Mouse (Mus musculus): ENCODE measurements around the gene Tpcn2. TPM values are rescaled to one million over a fixed set of nuclear protein-coding genes. Genes with fewer than 3 reads are reported as not detected.
A peak's percentile ranks its signal among the peaks of the same experiment; 100 is the strongest.

The Tpcn2 gene
- 10 to 100 TPM; 12.9 to 13.0 TPM for total RNA-seq (2021)
- long read RNA-seq, experiment 1, transcript Tpcn2-201 (25 exons, 2,993 nt): major isoform, 5 of 8 reads
- long read RNA-seq, experiment 1, partial matches to known transcripts: 0 of 8 reads
- long read RNA-seq, experiment 1, other reads (novel, unspliced or antisense): 3 of 8 reads
- long read RNA-seq, experiment 2, transcript Tpcn2-201 (25 exons, 2,993 nt): major isoform, 6 of 18 reads
- long read RNA-seq, experiment 2, partial matches to known transcripts: 4 of 18 reads
- long read RNA-seq, experiment 2, other reads (novel, unspliced or antisense): 8 of 18 reads

DNA sequence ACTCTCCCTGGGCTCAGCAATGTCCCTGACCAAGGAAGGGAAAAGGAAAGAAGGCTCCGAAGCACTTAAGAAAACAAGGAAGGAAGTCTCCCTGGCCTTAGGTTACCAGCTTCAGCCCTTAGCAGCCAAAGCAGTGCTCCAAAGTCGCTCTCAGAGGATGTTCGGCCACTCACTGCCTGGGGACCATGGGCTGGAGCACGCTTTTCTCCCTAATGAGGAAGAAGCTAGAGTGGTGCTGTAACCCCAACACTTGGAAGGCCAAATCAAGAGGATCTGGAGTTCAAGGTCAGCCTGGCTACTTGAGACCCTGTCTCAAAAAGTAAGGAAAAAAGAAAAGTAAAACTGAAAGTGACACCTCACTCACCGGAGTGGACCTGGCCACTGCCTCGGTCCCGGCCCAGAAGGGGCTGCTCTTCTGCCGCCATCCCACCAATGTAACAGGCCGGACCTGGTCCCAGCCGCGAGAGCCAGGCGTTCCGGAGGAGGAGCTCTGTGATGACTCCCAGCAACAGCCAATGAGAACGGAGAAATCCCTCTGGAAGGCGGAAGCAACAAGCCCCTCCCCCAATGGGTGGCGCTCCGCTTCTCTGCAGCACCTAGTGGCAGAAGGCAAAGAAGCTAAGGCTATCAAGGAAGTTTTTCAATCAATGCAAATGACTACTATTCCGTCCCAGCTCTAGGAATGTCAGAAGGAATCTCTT, at the start of gene Tpcn2:
Tpcn2 (minus strand) TSS at position 525 of the 701 bp plus-strand sequence.
- DNase-seq (ENCODE audit: low spot score in 2 of 2): peak; percentile 85 to 86

DNA sequence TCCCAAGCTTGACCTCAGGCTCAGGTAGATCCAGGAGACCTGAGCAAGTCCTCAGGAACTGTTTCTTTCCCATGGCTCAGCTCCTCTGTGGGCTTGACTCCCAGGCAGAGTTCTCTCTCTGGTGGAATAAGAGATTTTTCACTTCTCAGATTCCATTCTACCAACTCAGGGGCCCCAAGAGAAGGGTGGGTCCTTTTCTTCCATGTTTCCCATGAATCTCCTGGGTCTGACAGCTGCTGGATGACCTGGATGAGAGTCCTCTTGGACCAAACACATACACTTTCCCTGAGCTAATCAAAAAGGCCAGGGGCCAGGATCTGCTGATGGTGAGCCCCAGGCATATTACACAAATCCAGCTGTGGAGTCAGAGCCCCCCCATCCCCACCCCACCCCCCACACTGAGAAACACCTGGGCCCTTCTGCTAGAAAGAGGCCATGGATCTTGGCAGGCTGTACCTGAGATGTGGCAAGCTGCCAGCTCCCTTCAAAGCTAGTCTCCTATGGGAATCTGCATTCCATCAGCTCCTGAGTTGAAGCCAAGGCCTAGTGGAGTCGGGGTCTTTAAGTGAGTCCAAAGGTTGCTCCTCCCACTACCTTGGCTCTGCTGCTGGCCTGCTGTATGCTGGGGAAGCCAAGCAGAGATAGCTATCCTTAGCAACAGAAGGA, 48.7 kb upstream of the Tpcn2 start:
- DNase-seq (ENCODE audit: low spot score in 2 of 2): no peak

DNA sequence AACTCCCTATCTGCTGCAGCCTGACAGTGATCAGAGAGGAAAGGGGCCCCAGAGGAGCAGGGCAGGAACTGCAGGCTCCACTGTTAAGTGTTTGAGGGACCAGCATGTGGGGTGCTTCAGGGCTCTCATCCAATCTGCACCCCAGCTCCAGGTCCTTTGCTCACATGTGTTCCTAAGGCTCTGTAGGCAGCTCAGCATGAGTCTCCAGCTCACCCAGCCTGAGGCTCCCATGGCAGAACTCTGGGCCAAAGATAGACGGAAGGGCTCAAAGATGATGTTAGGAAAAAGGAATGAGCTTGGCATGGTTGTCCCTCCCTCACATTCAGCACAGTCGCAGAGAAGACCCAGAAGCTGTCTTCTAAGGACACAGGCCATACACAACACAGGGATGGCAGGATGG, 46.8 kb upstream of the Tpcn2 start:
- DNase-seq (ENCODE audit: low spot score in 2 of 2): no peak

DNA sequence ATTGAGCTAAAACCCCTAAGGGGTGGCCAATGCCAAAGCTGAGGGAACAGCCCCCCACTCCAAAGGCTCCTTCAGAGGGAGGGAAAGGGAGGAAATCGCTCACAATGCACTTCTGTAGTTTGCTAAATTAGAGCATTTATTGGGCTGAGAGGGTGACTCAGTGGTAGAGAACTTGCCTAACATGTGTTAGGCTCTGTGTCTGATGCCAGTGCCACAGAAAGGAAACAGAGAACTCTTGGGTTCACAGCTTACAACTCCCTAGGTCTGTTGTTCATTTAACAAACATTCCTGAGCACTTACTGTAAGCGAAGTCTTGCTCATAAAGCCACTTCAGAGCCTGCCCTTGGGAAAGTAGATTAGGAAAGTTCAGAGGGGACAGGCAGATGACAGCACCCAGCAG, 46.2 kb upstream of the Tpcn2 start:
- DNase-seq (ENCODE audit: low spot score in 2 of 2): no peak

DNA sequence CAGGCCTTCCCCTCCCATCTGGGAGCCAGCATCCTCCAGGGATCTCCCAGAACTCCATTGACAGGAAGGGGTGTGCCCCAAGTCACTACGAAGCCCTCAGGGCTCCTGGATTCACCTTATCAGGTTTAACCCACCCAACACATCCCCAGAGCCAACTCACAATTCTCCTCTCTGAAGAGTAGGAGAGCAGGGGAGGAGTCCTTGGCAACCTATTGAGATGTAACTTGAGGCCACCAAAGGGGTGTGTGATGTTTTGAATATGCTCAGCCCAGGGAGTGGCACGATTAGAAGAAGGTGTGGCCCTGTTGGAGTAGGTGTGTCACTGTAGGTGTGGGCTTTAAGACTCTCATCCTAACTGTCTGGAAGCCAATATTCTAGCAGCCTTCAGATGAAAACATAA, 41.9 kb upstream of the Tpcn2 start:
- no peak for DNase-seq (ENCODE audit: low spot score in 2 of 2)

DNA sequence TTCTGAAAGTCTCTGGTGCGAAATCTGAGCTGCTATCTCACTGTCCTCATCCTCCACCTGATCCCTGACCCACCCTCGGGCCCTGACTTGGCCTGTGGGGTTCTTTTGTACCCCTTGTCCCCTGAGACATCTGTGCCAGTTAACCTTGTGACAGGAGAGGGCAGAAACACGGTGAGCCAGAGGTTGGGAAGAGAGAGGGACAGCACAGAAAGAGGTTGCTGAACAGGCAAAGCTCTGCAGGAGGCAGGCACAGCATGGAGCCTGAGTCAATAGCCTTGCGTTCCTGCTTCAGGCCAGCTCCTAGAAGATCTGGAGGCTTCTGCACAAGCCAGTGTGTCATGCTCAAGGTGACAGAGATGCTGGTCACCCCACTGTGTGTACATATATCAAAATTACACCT, 39.8 kb upstream of the Tpcn2 start:
- DNase-seq (ENCODE audit: low spot score in 2 of 2): no peak

DNA sequence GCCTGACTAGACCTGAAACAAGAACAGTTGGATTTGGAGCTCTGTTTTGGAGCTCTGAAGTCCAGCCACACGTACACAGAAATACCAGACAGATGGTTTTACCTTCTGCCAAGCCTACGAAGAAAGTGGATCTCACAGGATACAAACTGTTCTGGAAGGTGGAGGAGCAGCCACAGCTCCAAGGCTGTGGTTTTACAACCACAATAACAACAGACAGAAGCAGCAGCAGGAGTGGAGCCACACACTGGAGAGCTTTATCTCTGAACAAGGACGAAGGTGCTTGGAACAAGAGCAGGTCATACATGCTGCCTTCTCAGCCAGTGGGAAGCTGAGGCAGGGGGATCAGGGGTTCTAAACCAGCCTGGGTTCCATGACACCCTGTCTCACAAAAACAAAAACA, 35.7 kb upstream of the Tpcn2 start:
- DNase-seq (ENCODE audit: low spot score in 2 of 2): no peak

DNA sequence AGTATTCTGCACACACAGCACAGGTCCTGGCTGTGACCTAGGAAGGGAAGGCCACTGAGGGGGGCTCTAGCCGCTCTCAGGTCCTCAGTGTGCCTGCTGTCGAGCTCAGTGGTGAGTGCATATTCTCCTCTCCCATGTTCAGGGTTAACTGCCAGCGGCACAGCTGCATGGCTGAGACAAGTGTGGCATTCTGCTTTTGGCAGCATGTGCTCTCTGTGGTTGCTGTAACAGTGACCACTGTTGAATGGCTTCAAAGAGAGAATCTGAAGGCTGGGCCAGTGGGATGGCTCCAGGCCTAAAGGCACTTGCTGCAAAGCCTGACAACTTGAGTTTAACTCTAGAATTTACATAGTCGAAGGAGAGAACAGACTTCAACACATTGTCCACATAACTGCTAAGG, 33.7 kb upstream of the Tpcn2 start:
- DNase-seq (ENCODE audit: low spot score in 2 of 2): no peak

DNA sequence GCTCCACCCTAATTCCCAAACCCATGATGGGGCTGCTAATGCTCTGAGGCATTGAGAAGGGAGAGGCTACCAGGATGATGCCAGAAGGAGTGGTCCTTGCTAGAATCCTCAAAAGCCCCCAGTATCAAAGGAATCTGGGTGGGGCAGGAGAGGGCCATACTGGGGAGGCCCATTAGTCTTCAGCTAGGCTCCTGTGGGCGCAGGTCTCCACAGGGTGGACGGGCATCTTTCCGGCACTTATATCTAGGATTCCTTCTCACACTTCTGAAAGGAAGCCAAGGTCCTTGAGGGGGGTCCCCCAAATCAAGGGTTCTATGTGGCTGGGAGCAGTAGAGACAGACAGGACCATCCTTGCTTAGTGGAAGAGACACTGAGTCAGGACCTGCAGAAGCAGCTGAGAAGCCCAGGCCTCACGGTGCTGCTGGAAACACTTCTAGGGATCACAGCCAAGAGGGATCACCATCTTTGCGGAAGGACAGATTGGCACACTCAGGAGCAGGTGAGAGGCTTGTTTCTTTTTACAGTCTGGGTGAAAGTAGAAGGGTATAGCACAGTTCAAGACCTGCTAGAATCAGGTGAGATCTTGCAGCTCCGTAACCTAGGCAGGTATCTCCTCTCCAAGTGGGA, 31.1 kb upstream of the Tpcn2 start, which contains the start of gene Mrgprd:
Mrgprd (plus strand) TSS at position 51 of the 627 bp plus-strand sequence.
- DNase-seq (ENCODE audit: low spot score in 2 of 2): no peak

DNA sequence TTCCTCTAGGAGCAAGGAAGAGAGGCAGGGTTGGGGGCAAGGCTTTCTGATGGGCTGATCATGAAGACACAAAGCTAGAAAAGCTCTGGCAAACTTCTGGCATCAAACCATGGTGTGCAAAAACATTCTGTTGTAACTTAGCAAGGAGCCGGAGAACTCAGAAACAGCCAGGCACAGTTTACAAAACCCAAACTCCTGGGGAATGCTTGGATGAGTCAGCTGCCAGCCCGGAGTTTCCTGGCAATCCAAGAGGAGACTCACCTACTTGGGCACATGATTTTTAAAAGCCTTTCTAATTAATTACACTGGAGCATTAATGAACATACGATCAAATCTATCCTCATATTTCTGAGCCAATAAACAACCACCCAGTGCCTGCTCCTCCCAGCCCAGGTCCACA, 28.3 kb upstream of the Tpcn2 start:
- DNase-seq (ENCODE audit: low spot score in 2 of 2): no peak

DNA sequence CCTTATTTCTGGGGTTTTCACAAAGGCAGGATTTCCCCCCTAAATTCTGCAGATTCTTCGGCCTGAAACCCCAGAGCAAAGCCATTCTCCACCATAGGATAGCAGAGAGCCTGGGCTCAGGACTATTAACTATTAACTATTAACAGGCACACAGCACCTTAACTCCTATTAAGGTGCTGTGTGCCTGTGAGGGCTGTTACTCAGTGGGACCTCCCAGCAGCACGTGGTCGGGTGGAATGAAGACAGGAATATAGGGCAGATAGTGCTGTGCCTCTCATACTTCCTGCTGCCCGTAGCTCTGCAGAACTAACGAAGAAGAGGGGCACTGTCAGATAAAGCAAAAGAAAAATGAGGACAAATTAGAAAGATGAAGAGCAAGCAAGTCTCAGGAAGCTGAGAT, 26.7 kb upstream of the Tpcn2 start:
- no peak for DNase-seq (ENCODE audit: low spot score in 2 of 2)

DNA sequence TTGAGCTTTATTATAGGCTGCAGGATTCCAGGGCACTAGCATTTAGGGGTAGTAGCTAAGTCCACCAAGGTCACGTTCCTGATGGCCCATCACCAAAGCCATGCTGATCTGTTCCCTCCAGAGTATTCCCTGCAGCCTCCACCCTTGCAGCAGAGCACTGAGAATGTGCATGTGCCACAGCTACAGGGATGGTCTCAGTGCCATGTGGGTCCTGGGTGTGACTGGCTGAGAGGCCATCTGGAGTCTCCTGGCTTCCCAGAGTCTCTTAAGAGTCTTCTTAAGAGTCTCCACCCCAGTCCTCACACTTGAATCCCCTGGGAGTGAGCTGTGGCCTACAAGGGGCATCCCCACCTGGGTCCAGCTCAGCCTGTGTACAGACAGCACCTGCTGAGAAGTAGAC, 26.1 kb upstream of the Tpcn2 start:
- no peak for DNase-seq (ENCODE audit: low spot score in 2 of 2)

DNA sequence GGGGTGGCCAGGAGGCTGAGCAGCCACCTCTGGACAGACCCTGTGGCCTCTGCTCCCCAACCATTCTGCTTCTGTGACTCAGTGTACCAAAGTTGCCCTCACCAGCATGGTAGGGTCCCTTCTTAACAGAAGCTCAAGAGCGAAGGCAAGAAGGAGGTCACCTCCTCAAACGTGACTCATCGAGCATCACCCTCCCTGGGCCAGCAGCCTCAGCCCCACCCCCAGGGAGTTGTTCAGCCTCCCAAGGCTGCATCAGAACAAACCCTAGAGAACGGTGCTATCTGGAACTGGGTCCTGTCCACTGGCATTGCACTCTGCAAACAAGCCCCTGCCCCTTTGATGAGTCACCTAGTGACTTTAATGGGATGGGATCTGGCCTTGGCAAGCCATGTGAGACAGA, 25.1 kb upstream of the Tpcn2 start:
- DNase-seq (ENCODE audit: low spot score in 2 of 2): peak; percentile 18 to 37

DNA sequence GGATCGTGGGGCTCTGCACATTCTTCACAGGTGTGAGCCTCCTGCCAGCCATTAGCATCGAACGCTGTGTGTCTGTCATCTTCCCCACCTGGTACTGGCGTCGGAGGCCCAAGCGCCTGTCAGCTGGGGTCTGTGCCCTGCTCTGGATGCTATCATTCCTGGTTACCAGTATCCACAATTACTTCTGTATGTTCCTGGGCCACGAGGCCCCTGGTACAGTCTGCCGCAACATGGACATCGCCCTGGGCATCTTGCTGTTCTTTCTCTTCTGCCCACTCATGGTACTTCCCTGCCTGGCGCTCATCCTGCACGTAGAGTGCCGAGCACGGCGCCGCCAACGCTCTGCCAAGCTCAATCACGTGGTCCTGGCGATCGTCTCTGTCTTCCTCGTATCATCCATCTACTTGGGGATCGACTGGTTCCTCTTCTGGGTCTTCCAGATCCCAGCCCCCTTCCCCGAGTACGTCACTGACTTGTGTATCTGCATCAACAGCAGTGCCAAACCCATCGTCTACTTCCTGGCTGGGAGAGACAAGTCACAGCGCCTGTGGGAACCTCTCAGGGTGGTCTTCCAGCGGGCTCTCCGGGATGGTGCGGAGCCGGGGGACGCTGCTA, 24.4 kb upstream of the Tpcn2 start:
- DNase-seq (ENCODE audit: low spot score in 2 of 2): peak in 1 of 2 experiments; percentile 18

DNA sequence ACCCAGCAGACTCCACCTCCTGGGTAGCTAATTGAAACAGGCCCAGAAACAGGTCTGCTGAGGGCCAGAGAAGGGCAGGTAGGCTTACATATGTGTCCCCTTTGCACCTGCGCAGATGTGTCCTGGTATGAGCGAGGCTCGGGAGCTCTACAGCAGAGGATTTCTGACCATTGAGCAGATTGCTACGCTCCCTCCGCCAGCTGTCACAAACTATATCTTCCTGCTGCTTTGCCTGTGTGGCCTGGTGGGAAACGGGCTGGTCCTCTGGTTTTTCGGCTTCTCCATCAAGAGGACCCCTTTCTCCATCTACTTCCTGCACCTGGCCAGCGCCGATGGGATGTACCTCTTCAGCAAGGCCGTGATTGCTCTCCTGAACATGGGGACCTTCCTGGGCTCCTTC, 23.8 kb upstream of the Tpcn2 start:
- DNase-seq (ENCODE audit: low spot score in 2 of 2): peak in 1 of 2 experiments; percentile 12

DNA sequence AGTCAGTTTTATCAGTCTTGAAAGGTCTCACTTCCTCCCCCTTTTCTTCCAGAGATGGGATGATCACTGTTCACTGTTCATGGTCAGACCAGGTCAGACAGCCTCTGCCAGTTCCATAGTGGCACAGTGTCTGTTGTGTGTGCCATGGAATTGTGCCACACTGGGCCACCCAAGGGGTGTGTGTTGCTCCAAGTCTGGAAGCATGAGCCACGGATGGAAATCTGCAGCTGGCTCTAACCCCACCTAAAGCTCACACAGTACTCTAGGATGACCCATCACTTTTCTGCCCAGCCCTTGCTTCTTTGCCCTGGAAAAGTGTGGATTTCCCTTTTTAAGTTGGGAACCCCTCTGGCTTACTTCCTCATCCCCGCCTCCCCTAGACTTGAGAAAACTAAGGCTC, 20.3 kb upstream of the Tpcn2 start:
- no peak for DNase-seq (ENCODE audit: low spot score in 2 of 2)

DNA sequence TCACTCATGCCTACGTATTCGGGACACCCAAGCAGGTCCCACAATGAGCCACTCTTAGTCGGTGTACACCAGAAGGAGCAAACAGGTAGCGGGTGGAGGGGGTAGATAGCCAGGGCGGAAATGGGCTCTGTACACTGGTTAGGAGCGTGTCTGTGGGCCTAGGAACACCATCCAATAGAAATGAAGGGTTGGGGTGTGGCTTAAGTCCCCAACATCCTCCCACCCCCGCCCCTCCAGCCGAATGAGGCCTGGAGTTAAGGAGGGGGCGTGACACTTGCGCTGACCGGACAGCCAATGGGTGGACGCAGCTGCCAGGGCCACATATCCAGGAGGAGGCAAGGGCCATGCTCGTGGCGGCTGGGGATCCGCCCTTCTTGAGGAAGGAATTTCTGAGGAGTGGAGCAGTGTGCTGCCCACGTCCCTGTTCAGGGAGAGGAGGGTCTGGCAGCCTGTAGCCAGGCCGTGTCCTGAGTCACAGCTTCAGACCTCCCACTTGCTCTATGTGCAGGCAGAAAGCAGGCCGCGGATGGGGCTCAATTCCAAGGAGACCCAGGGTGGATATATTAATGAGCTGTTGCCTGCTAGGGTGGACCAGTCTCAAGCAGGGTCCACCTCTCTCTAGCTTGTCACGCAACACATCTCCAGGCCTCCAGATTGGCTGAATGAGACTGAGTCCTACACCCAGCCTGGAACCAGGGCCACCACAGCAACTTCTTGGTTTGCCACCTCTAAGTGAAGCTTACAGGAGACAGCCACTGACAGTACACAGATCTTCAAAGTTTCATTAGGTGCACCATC, 18.9 kb upstream of the Tpcn2 start:
- DNase-seq (ENCODE audit: low spot score in 2 of 2): no peak

DNA sequence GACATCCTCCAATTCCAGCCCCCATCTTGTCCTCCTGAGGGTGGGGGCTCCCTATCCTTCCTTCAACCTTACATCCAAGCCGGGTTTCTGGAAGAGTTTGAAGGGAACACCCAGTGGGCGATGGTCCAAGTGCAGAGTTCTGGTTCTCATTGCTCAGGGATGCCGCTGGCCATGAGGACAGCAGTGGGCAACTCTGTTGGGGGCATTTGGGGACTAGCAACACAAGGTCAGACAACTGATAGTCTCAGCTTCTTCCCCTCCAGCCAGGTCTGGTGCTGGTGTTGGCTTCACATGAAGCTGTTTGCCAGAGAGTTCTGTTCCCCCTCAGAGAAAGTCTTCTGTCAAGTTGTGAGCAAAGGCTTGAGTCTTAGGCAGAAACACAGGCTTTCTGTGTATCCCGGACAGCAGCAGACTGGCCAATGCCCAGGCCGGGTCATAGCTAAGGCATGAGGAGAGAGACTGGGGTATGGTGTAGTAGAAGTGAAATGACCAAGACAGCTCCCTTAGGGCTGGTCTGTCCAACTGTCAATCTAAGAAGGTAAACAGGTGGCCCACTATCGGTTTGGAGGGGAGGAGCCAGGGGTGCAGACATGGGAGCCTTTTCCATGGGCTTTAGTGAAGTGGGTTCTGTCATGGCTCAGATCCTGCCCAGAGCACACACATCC, 17.7 kb upstream of the Tpcn2 start:
- no peak for DNase-seq (ENCODE audit: low spot score in 2 of 2)

DNA sequence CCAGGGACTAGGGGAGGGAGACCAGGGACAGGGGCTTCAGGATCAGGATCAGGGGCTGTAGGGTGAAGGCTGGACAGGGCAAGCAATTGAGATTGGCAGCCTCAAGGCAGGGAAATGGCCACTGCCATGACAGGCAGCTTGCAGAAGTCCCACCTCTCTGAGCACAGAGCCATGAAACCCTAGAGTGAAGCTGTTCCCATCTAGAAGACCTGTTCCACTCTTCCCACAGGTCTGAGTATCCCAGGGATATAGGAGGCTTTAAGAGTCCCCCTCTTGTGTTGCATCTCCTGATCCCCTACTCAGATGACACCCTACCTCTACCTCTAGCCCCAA, 17.2 kb upstream of the Tpcn2 start:
- DNase-seq (ENCODE audit: low spot score in 2 of 2): no peak
